Mouse (Mus musculus) heart, embryonic 16.5 days (tissue): ENCODE results near the gene Pfkp. TPM values are rescaled to one million over a fixed set of nuclear protein-coding genes. Genes with fewer than 3 reads are reported as not detected.

Experiments
- ATAC-seq: fragments of 200-750 bp; cut with Nextera tagmentation; replicated peaks from 2 replicates; pipeline ENCODE4 v1.8.0; 2017; ENCODE audit warnings: moderate number of reproducible peaks; ENCODE audit not compliant: insufficient read depth, low FRiP score; ENCODE audit errors: extremely low read depth
- H3K27ac ChIP-seq: fragments of 300-500 bp; sonication (generic); 2 replicates; pipeline ENCODE4 v1.5.1; 2014; ENCODE audit warnings: mild to moderate bottlenecking, low read length, control low read depth, moderate library complexity
- H3K27me3 ChIP-seq: fragments of 300-500 bp; sonication (generic); 2 replicates; pipeline ENCODE4 v1.6.1; 2014; ENCODE audit warnings: low read length, mixed read lengths; ENCODE audit not compliant: control insufficient read depth, insufficient read depth
- H3K36me3 ChIP-seq: fragments of 300-500 bp; sonication (generic); 2 replicates; pipeline ENCODE4 v1.6.1; 2014; ENCODE audit not compliant: control insufficient read depth, insufficient read depth
- H3K4me1 ChIP-seq: fragments of 300-500 bp; sonication (generic); 2 replicates; pipeline ENCODE4 v1.6.1; 2014; ENCODE audit warnings: low read length, mixed read lengths; ENCODE audit not compliant: control insufficient read depth, insufficient read depth
- H3K4me2 ChIP-seq: fragments of 300-500 bp; sonication (generic); 2 replicates; pipeline ENCODE4 v1.6.1; 2014; ENCODE audit warnings: low read depth, mild to moderate bottlenecking, control low read depth, low read length
- H3K4me3 ChIP-seq: fragments of 300-500 bp; sonication (generic); 2 replicates; pipeline ENCODE4 v1.5.1; 2014; ENCODE audit warnings: mild to moderate bottlenecking, control low read depth, low read length
- H3K9ac ChIP-seq: fragments of 300-500 bp; sonication (generic); 2 replicates; pipeline ENCODE4 v1.6.1; 2014; ENCODE audit warnings: low read length, control low read depth
- H3K9me3 ChIP-seq: fragments of 300-500 bp; sonication (generic); replicated peaks from 2 replicates; pipeline ENCODE4 v1.6.1; 2016; ENCODE audit warnings: low read length; ENCODE audit not compliant: control insufficient read depth
- WGBS: fragments of 180-500 bp; shearing (Covaris S2); extraction: QIAGEN DNeasy Blood & Tissue Kit; methylation state at CpG from one replicate; pipeline ENCODE4 v1.1.7; 2014; 5-methylcytosine and 5-hydroxymethylcytosine counted together
- polyA plus RNA-seq: library from polyadenylated mRNA; unstranded; fragments of >200 nt; fragmentation: Nextera tagmentation; extraction: Ambion mirVana; gene quantifications from 2 replicates; pipeline ENCODE4 v1.2.1, GENCODE M21; 2015

Gene Pfkp
- polyA plus RNA-seq, 1 experiment from 2014 or later = 201 TPM

GRCm38 (mm10) chr13:6601676-6602075 is 46.9 kb downstream of the Pfkp start:
- 78% methylated on average over 2 of the region's 2 CpGs for WGBS
- no peak overlapping the region for H3K27ac ChIP-seq
- H3K4me3 ChIP-seq = no peak overlapping the region
- no peaks in the 10 kb centered on the region for H3K9me3 ChIP-seq
- no peak for ATAC-seq
- H3K27me3 ChIP-seq = no peaks in the 10 kb centered on the region
- no peak overlapping the region for H3K9ac ChIP-seq
- no peak overlapping the region for H3K4me2 ChIP-seq
- peaks cover 5% of the 10 kb centered on the region for H3K4me1 ChIP-seq
- peaks cover 30% of the 10 kb centered on the region for H3K36me3 ChIP-seq

- no peak overlapping the region for H3K4me3 ChIP-seq
- peaks cover 30% of the 10 kb centered on the region for H3K36me3 ChIP-seq
- H3K27ac ChIP-seq = no peak overlapping the region
- H3K9ac ChIP-seq = no peak overlapping the region
- WGBS = 88% methylated on average over 8 of the region's 8 CpGs
- no peaks in the 10 kb centered on the region for H3K27me3 ChIP-seq
- H3K9me3 ChIP-seq = no peaks in the 10 kb centered on the region
- no peak for ATAC-seq
- H3K4me2 ChIP-seq = no peak overlapping the region
- peaks cover 5% of the 10 kb centered on the region for H3K4me1 ChIP-seq
These were observed 48.0 kb downstream of the Pfkp start for GRCm38 (mm10) chr13:6600626-6601025.

GRCm38 (mm10) chr13:6597801-6598200 is 50.8 kb downstream of the Pfkp start:
- Histone ChIP-seq H3K4me1 (peaks cover 5% of the 10 kb centered on the region), H3K27me3 (no peaks in the 10 kb centered on the region), H3K9me3 (no peaks in the 10 kb centered on the region), H3K36me3 (peaks cover 44% of the 10 kb centered on the region), H3K4me3 (no peak overlapping the region), H3K9ac (no peak overlapping the region), H3K4me2 (no peak overlapping the region; the same call in 1 of the 2 replicates), H3K27ac (peak overlapping the region; percentile 69)
- WGBS = 49% methylated on average over 16 of the region's 16 CpGs
- ATAC-seq = peak; percentile 86

GRCm38 (mm10) chr13:6595403-6595802 is 53.2 kb downstream of the Pfkp start:
- no peak overlapping the region for H3K4me3 ChIP-seq
- 69% methylated on average over 4 of the region's 4 CpGs for WGBS
- H3K27me3 ChIP-seq = no peaks in the 10 kb centered on the region
- no peak for ATAC-seq
- H3K4me1 ChIP-seq = peaks cover 19% of the 10 kb centered on the region
- no peaks in the 10 kb centered on the region for H3K9me3 ChIP-seq
- H3K27ac ChIP-seq = no peak overlapping the region
- peaks cover 37% of the 10 kb centered on the region for H3K36me3 ChIP-seq
- H3K4me2 ChIP-seq = no peak overlapping the region
- H3K9ac ChIP-seq = no peak overlapping the region

- peak; percentile 42; the same call in 1 of the 2 replicates for ATAC-seq
- H3K9me3 ChIP-seq = no peaks in the 10 kb centered on the region
- no peak overlapping the region for H3K4me2 ChIP-seq
- WGBS = 26% methylated on average over 3 of the region's 3 CpGs
- H3K9ac ChIP-seq = no peak overlapping the region
- H3K27me3 ChIP-seq = no peaks in the 10 kb centered on the region
- no peak overlapping the region for H3K4me3 ChIP-seq
- peaks cover 47% of the 10 kb centered on the region for H3K36me3 ChIP-seq
- H3K4me1 ChIP-seq = peaks cover 17% of the 10 kb centered on the region
- peak overlapping the region; percentile 65 for H3K27ac ChIP-seq
These were observed 57.7 kb downstream of the Pfkp start for GRCm38 (mm10) chr13:6590846-6591245.

GRCm38 (mm10) chr13:6586009-6586408 is 62.6 kb downstream of the Pfkp start:
- WGBS = 80% methylated on average over 9 of the region's 9 CpGs
- ATAC-seq = no peak
- H3K4me1 ChIP-seq = peaks cover 8% of the 10 kb centered on the region
- no peak overlapping the region for H3K4me3 ChIP-seq
- no peak overlapping the region for H3K4me2 ChIP-seq
- H3K9me3 ChIP-seq = no peaks in the 10 kb centered on the region
- H3K27ac ChIP-seq = no peak overlapping the region
- peaks cover 42% of the 10 kb centered on the region for H3K36me3 ChIP-seq
- H3K9ac ChIP-seq = no peak overlapping the region
- H3K27me3 ChIP-seq = no peaks in the 10 kb centered on the region

- ATAC-seq = no peak
These were observed 65.0 kb downstream of the Pfkp start for GRCm38 (mm10) chr13:6583499-6584125.

GRCm38 (mm10) chr13:6575920-6576509 is 72.6 kb downstream of the Pfkp start:
- WGBS = 97% methylated on average over 6 of the region's 6 CpGs
- Histone ChIP-seq H3K4me2 (no peak overlapping the region), H3K9me3 (no peaks in the 10 kb centered on the region), H3K9ac (no peak overlapping the region), H3K4me3 (no peak overlapping the region), H3K4me1 (no peaks in the 10 kb centered on the region), H3K27ac (no peak overlapping the region), H3K27me3 (no peaks in the 10 kb centered on the region), H3K36me3 (peaks cover 81% of the 10 kb centered on the region)
- no peak for ATAC-seq

More at GRCm38 (mm10) chr13:6583499-6584125, 65.0 kb downstream of the Pfkp start:
- Histone ChIP-seq H3K36me3 (peaks cover 56% of the 10 kb centered on the region), H3K4me2 (no peak overlapping the region), H3K9me3 (no peaks in the 10 kb centered on the region), H3K4me1 (no peaks in the 10 kb centered on the region), H3K27me3 (no peaks in the 10 kb centered on the region), H3K27ac (no peak overlapping the region), H3K4me3 (no peak overlapping the region), H3K9ac (no peak overlapping the region)
- WGBS = 68% methylated on average over 4 of the region's 4 CpGs

- Histone ChIP-seq H3K4me1 (no peaks in the 10 kb centered on the region), H3K36me3 (peaks cover 73% of the 10 kb centered on the region), H3K27ac (no peak overlapping the region), H3K4me3 (no peak overlapping the region), H3K9ac (no peak overlapping the region), H3K4me2 (no peak overlapping the region), H3K9me3 (no peaks in the 10 kb centered on the region), H3K27me3 (no peaks in the 10 kb centered on the region)
- ATAC-seq = no peak
- 82% methylated on average over 5 of the region's 5 CpGs for WGBS
These were observed 83.0 kb downstream of the Pfkp start for GRCm38 (mm10) chr13:6565571-6565970.
